Mouse (Mus musculus): ENCODE results near the gene Myl4.

Myl4 gene

DNA sequence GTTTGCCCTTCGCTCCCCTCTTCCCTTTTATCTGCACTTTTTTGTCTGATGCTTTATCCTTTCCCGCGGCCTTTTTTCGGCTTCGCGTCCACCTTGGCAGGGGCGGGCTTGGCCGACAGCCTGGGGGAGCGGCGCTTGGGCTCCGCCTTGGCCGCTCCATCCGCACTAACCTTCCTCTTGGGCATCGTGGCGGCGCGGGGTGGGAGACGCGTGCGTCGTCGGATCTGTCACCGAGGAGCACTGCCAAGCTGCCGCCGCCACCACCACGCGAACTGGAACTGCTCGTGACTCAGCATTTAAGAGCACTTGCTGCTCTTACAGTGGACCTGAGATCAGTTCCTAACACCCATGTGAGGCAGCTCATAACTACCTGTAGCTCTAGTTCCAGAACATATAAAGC lies 20.9 kb downstream of the Myl4 start:
- ATAC-seq (ENCODE audit: low TSS enrichment) = peak; percentile 43; the same call in 1 of the 2 replicates

DNA sequence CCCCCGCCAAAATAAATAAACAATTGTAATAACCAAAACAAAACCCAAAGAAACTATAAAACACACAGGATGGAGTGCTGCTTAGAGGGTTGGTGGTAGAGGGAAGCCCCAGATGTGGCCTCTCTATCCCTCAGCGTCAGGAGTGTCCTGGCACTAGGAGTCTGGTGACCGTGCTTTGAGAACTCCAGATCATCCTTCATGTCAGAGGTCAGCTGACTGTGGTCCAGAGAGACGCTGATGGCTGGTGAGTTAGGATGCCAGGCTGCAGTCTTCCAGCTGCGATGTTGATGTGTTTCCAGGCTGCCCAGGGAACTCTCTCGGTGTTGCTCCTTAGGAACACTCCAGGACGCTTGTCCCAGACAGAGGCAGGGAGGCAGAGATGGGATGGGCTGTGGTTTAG lies 21.6 kb downstream of the Myl4 start:
- ATAC-seq (ENCODE audit: low TSS enrichment) = no peak

DNA sequence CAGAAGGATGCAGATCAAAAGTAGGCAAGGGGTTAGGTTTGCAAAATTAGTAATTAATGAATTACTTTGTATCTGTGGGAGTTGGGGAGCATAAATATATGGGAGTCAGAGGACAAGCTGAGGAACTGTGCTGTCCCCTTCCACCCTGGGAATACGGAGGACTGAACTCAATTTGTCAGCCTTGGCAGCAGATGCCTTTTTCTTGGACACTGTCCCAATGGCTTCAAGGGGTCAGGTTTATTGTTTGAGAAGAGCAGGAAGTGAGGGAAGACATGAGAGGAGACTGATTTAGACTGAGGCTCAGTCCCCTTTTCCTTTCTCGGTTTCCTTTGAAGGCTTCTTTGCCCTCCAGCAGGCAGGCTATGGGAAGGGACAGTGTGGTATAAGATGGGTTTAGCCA lies 22.1 kb downstream of the Myl4 start:
- ATAC-seq (ENCODE audit: low TSS enrichment) = no peak

DNA sequence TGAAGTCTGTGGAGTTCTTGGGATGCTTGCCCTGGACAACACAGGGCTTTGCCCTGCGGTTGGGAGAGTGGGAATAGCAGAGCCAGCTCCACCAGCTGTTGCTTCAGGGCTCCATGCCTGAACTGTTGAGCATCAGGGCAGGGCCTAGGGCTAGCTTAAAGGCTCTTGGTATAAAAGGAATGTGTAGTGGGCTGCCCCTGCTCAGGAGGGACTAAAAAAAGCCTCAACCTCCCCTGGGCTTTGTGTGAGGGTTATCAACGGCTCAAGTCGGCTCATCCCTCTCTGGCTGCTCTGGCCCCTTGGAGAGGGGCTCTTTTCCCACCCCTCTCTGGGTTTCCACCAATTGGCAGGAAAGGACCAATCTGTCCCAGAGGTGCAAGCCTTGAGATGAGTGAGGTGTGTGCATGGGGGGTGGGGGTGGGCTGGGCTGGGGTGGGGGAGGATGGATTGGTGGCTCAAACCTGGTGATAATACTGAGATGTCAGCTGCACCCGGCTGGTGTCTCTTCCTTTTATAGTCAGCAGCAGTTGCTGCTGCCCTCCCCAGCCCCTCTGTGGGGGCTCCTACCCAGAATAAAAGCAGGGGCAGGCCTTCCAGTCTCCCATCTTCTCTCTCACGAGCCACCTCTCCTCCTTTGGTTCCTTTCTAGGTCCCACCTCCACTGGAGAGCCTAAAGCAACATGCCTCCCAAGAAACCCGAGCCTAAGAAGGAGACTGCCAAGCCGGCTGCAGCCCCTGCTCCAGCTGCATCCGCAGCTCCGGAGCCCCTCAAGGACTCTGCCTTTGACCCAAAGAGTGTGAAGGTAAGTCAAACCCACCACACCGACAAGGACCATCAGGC lies 26.5 kb downstream of the Myl4 start:
- no peak for ATAC-seq (ENCODE audit: low TSS enrichment)

DNA sequence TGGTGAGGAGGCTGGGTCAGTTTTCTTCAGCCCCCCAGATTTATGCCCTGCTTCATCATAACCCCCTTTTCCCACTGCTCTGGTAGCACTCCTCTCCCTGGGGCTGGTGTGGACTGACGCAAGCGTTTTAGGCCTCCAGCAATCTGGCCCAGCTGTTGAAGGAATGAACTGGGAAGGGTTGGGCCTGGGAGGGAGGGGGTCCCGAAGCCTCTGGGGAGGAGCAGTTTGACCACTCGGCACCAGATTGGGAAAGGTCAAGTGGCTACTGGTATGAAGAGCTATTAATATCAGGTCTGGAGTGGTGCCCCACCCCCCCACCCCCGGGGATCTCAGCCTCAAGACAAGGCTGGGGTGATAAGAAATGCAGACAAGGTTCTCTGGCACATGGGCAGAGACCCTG lies 27.6 kb downstream of the Myl4 start:
- ATAC-seq (ENCODE audit: low TSS enrichment) = no peak

DNA sequence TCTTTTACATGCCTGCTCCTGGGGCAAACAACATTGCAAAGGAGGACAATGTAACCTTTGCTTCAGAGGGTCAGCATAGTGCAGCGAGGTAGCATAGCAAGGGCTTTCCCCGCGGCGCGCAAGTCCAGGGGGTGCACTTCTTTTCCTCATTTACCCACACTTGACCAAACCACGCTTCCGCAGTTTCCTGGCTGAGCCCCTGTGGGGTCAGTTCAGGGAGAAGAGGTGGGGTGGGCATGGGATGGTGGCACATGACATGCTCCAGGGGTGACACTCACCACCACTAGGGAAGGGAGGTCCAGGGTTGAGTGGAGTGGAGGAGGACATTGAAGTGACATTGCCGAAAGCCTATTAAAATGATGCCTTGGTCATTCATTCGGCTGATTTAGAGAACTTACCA lies 28.6 kb downstream of the Myl4 start:
- ATAC-seq (ENCODE audit: low TSS enrichment) = no peak

DNA sequence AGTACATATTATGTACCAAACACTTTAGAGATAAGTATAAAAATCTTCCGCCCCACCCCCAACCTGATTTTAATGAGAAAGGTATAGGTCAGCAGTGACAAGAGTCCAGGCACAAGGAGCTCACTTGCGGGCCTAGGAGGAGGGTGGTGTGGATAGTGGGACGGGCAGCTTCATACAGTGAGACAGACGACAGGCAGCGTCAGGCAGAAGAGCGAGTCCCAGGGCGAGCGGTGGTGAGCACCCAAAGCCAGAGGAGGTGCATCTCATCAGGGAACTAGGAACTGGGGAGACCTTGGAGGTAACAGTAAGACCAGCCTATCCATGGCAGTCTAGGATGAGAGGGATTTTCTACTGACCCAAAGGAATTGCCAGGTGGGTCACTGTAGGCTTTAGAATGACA lies 29.1 kb downstream of the Myl4 start:
- ATAC-seq (ENCODE audit: low TSS enrichment) = no peak

DNA sequence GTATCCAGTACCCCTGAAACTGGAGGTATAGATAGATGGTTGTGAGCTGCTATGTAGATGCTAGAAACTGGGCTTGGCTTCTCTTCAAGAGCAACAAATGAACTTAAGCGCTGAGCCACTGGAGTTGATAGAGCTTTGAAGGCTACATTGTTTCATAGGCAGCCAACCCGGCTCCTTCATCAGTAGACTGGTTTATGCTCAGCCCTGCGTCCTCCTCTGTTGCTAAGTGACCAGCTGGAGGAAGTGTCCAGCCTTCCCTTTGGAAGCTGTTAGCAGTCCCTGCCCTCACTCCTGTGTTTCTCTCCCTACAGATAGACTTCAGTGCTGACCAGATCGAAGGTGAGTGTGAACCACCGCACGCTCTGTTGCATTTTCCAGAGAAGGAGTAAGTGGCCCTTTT lies 29.6 kb downstream of the Myl4 start:
- no peak for ATAC-seq (ENCODE audit: low TSS enrichment)

DNA sequence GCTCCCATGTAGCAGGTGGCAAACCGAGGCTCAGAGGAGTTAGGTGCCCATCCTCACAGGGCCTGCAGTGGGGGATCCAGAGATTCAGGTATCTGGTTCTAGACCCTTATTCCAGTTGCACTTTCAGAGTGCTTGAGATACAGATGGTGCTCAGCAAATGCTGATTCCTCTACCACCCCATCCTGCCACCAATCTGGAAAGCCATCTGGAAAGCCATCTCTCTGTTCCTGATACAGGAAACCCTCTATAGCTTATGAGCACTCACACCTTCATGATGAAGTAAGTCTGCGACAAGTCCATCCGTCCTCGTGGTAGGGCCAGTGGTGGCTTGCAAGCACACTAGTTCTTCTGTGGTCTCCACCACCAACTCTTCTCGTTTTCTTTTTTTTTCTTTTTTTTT lies 30.1 kb downstream of the Myl4 start:
- ATAC-seq (ENCODE audit: low TSS enrichment) = peak; percentile 41; the same call in 1 of the 2 replicates

DNA sequence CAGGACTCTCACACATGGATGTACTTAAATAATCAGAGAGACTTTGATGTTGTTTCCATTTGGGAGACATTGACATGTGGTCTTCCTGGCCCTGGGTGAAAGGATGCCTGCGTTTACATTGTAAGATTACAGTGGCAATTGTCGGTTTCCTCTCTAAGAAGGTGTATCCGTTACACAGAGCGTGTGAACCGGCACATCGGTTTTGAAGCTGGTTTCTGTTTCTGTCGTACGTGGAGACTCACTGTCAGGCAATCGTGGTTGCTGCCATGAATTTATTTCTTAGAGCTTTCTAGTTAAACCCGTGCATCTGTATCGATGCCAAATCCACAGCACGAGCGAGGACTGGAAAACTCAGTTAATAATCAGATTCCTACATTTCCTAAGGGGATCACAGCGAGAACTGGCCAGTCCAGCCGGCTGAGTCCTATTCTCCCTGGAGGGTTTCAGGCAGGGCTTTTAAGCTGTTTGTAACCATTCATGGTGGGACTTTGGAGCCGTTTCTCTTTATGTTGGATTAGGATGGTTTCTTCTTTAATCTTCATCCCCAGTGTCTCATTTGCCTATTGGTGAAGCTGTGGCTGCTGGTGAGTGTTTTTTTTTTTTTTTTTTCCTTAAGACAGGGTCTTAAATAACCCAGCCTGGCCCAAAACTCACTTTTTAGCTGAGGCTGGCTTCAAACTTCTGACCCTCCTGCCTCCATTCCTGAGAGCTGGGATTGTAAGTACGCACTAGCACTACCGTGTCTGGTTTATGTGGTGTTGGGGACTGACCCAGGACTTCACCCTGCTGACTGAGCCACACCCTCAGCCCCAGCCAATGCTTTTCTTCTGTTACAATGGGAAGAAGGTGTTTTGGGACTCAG lies 31.2 kb downstream of the Myl4 start:
- ATAC-seq (ENCODE audit: low TSS enrichment) = no peak

DNA sequence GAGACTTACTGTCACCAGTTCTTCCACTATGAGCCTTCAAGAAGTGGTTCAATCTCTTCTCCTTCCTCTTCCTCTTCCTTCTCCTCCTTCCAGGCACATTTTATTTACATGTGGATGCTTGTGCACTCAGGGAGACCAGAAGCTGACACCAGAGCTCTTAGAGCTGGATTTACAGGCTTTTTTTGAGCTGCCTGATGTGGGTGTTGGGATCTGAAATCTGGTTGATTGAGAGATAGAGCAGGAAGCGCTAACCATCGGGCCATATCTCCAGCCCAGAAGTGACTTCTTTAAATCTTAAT lies 31.8 kb downstream of the Myl4 start:
- ATAC-seq (ENCODE audit: low TSS enrichment) = no peak

DNA sequence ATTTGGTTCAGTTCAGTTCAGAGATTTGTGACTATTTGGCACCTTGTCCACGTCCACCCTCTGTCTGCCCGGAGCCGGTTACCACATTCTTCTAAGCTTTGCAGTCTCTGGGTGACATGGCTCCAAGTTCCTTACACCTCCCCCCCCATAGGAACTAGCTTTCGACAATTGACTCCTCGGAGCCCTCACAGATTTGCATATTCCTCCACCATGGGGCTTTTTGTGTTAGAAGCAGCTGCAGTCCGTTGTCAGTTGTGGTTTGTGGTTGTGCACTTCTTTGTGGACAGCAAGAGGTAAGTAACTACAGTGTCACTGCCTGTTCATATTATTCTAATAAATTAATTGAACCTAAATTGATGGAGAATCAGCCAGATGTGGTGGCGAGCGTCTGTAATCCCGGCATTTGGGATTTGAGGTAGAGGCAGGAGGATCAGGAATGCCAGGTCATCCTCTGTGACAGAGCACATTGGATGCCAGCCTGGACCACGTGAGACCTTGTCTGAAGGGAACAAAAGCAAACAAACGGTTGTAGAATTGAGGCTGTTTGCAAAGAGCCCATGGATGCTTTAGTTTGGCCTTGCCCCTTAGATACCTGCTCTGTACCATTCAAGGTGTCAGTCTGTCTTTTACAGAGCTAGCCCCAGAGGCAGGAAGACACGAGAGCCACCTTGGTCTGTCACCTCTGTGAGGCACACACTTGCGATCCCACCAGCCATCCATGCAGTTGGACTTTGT lies 32.3 kb downstream of the Myl4 start:
- ATAC-seq (ENCODE audit: low TSS enrichment) = no peak

DNA sequence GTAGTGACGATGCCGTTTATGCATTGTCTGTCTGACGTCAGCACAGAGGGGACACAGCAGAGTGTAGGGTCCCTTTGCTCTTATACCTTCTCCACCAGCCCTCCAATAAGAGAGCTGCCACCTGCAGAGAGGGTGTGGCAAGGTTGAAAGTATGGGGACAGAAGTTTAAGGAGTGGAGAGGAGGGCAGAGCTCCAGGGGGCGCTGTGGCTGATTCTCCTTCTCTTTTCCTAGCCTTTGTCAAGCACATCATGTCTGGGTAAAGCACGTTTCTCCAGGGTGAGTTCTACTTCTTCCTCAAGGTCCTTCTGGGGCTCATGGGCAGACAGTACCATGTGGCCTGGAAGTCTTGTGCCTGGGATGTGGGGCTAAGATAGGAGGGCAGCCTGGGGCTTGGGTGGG lies 35.0 kb downstream of the Myl4 start:
- no peak for ATAC-seq (ENCODE audit: low TSS enrichment)

DNA sequence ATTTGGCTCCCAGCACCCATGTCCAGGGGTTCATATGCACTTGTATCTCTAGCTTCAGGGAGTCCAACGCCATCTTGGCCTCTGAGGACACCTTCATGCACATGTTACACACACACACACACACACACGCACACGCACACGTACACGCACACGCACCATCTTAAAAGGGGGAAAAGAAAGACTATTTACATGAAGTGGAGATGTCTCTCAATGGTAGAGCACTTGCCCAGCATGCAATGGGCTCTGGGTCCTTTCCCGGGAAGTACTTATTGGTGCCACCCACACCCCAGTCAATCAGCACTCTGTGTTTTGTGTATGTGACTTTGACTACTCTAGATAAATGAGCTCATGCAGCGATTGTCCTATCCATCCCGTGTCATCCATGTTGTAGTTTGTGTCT lies 37.4 kb downstream of the Myl4 start:
- no peak for ATAC-seq (ENCODE audit: low TSS enrichment)

DNA sequence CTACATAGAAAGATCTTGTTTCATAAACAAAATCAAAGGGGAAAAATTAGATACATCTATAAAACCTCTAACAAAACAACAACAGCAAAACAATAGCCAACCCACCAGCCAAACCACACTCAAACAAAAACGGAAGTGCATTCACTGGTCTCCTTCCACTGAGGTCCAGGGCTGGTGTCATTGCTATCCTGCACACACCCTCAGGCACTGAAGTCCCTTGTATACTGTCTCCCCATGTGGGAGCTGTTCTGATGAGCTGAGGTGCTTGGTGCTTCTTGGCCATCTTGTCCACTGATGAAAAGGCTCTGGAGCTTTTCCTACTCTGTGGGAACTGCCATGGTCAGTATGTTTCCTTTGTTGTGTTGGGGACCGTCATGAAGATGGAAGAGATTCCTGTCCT lies 38.0 kb downstream of the Myl4 start:
- ATAC-seq (ENCODE audit: low TSS enrichment) = no peak

DNA sequence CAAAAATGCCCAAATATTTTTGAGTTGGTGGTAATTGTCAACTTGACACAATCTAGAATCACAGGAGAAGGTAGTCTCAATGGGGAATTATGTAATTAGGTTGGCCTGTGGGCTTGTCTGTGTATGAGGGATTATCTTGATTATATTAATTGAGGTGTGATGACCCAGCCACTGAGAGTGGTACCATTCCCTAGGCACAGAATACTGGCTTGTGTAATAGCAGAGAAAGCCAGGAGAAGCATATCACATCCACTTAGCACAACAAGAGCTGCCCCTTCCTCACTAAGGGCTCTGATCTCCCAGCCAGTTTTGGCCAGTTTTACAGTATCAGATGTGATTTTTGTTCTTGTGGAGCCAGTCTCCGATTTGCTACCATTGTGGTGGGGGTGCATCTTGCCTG lies 39.1 kb downstream of the Myl4 start:
- ATAC-seq (ENCODE audit: low TSS enrichment) = no peak

DNA sequence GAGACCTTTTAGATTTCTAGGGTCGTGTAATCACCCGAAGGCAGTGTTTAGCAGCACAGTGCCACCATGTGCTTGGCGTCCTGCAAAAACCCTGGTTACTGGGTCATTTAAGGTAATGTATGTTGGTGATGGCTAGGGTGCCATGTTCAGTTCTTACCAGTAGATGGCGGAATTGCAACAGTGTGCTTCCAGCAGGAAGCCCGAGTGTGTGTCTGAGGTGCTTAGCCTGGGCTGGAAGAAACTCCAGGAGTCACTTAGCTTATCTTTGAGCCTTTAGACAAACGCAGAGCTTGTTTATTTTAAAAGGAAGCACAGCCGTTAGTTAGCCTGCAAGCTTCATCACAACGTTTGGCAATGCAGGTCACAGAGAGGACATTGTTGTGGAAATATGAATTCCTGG lies 39.7 kb downstream of the Myl4 start:
- ATAC-seq (ENCODE audit: low TSS enrichment) = peak; percentile 100

DNA sequence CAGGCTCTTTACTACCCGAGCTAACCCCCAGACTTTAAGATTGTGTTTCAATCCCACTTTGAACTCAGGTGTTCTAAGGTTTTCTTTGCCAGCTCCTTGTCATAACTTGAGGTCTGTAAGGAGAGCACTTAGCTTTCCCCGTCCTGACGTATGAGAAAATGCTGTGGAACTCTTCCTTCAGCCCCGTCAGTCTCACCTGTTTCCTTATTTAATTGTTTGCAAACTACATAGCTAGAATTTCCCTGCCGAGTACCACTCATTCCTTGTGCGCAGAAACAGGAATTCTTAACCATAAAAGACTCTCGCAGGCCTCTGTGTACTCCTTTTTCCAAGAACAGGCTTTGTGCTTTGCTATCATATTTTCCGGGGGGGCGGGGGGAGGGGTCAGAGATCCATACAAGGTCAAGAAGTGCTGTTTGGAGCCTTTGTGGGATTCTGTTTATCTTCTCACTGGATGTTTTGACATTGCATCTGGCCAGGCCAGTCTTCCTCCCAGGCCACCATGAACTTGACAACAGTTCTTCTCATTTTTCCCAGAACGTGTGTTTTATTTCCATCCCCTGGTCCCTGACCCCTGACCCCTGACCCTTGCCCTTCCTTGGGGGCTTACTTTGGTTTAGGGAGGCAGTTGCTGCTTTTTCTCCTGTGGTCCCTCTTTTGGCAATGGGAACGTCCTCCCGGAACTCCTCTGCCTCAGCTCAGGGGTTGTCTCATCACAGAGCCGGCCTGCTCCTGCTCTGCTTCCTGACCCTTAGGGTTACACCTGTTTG lies 41.8 kb downstream of the Myl4 start:
- no peak for ATAC-seq (ENCODE audit: low TSS enrichment)

DNA sequence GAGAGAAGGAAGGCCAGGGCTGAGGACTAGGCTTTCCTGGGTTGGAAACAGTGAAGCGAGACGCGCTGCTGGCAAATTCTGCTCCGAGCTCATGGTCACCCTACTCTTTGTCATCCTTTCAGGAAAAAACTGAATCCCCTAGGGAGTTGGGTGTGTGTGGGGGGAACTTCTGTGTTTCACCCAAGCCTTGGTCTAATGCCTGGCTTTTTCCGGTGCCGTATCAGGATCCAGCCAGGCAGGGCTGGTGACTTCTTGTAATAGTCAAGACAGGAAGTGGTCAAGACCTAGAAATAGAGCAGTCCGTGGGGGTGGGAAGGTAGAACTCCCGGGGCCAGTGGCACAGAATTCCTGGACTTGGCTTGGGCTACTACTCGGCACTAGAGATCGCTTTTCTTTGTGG lies 45.9 kb downstream of the Myl4 start:
- no peak for ATAC-seq (ENCODE audit: low TSS enrichment)

DNA sequence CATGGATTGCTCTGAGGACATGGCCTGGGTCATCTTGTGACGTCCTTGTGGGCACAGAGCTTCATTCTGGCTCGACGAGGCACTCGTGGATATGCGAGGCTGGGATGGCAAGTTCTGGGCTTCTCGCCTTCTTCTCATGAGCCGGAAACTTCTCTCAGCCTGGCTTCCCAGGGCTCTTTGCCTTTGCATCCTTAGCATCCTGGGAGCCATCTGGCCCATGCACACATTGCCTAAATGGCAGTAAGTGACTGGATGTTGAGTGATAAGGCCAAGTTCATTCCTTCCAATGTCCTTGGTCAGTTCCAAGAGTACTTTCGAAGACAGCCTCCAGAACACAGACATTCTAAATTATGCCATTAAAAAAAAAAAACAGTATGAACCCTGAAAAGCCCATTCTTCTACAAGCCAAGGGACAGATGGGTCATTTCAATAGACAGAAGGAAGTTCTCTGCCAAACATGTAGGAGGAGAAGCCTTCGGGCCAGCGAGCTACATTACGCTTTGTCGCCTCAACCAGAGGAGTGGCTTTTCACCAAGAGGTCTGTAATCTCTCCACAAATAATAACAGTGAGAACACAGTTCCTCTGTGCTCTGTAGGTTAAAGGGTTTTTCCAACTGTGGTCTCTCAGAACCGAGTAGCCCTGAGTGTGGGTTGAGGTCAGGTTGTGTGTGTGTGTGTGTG lies 48.9 kb downstream of the Myl4 start:
- ATAC-seq (ENCODE audit: low TSS enrichment) = no peak

DNA sequence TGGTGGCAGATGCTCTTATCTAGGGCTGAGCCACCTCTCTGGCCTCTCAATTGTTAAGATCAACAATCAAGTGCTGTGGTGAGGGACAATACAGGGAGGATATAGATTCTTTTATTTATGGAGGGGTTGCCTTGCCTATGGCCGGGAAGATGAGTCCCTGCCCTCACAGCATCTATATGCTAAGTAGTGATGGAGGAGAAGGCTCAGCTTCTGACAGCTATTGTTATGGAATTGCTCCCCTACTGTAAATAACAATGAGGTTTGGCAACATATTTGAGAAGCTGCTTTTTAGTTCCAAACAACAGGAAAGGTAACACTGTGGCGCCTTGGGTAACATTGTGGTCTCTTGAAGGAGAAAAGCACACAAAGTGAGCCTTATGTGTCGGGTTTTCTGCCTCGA lies 50.2 kb downstream of the Myl4 start:
- ATAC-seq (ENCODE audit: low TSS enrichment) = no peak
